Mouse (Mus musculus) lung, adult 2 months (tissue): ENCODE measurements around the gene Rpl24. TPM values are rescaled to one million over a fixed set of nuclear protein-coding genes. Genes with fewer than 3 reads are reported as not detected.
A peak's percentile ranks its signal among the peaks of the same experiment; 100 is the strongest.
"Not testable (repeated sequence)": the region's sequence is repeated elsewhere in the genome, so short reads cannot be mapped to it uniquely, and the experiment has no call there.

Source experiments
- DNase-seq: peaks from one replicate; pipeline ENCODE4 v3.0.0; 2022
- H3K4me1 ChIP-seq: fragments of 200-500 bp; 2 replicates; pipeline ENCODE4 v1.6.1; 2011; ENCODE audit warnings: low read length; ENCODE audit not compliant: control insufficient read depth, insufficient read depth
- H3K4me3 ChIP-seq: fragments of 200-500 bp; replicated peaks from 2 replicates; pipeline ENCODE3; 2011; ENCODE audit warnings: low read depth, mild to moderate bottlenecking, control low read depth, low read length; ENCODE audit errors: extremely low read depth
- CTCF ChIP-seq: fragments of 200-500 bp; IDR thresholded peaks from 2 replicates; pipeline ENCODE4 v1.5.1; 2011; ENCODE audit warnings: mild to moderate bottlenecking, low read length, control low read depth; ENCODE audit not compliant: insufficient read depth
- POLR2A ChIP-seq: fragments of 200-500 bp; IDR thresholded peaks from 2 replicates; pipeline ENCODE4 v1.6.1; 2011; ENCODE audit warnings: low read depth, mild to moderate bottlenecking, control low read depth, low read length, borderline replicate concordance; ENCODE audit errors: extremely low read depth
- WGBS: fragments of 180-500 bp; shearing (Covaris S2); methylation state at CpG from one replicate; pipeline ENCODE4 v1.1.7; 2018; 5-methylcytosine and 5-hydroxymethylcytosine counted together
- polyA plus RNA-seq: library from polyadenylated mRNA; depleted of rRNA; stranded (reverse); fragments of >200 nt; gene quantifications from 2 replicates; pipeline ENCODE4 v1.2.3, GENCODE M21; 2012; rRNA removed

Rpl24 gene
- polyA plus RNA-seq, result 61.7 and 86.4 TPM in 2 replicates

- Histone ChIP-seq H3K4me3 (peak within 1 kb of the TSS; percentile 92), H3K4me1 (peaks cover 6% of the 10 kb centered on the region)
- DNase-seq, result peak; percentile 95
- TF ChIP-seq CTCF (no peak), POLR2A (peak; percentile 42; the same call in 1 of the 2 replicates)
- under 1% methylated on average over 42 of the region's 42 CpGs for WGBS
Measured at GRCm38 (mm10) chr16:55966212-55966871, at the start of gene Rpl24. Gene Rpl24, plus strand, starts transcription at chr16:55966275.

- DNase-seq, result no peak
- no peaks in the 10 kb centered on the region for H3K4me1 ChIP-seq
- TF ChIP-seq CTCF (no peak), POLR2A (no peak)
- WGBS, result 90% methylated on average over 10 of the region's 10 CpGs
- no peak overlapping the region for H3K4me3 ChIP-seq
Measured at GRCm38 (mm10) chr16:55922079-55922478, 44.0 kb upstream of the Rpl24 start.

DNA sequence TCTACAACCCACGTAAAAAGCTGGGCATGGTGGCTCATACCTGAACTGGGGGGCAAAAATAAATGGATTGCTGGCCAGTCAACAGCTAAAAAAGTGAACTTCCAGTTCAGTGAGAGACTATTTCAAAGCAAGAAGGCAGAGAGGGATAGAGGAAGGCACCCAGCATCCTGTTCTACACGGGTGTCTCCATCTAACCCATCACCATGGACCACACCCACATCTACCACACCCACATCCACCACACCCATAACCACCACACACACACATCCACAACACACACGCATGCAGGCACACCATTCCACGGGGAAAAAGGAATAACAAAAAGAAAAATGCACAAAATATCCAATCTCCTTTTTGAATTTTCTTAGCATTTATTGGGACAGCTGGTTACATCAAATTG is 42.1 kb upstream of the Rpl24 start:
- TF ChIP-seq CTCF (no peak), POLR2A (no peak)
- Histone ChIP-seq H3K4me1 (no peaks in the 10 kb centered on the region), H3K4me3 (no peak overlapping the region)
- no peak for DNase-seq
- 73% methylated on average over 4 of the region's 4 CpGs for WGBS

GRCm38 (mm10) chr16:55933681-55934343 is 32.3 kb upstream of the Rpl24 start:
- TF ChIP-seq POLR2A, result no peak
- TF ChIP-seq CTCF, result no peak
- WGBS, result under 1% methylated on average over 32 of the region's 32 CpGs
- Histone ChIP-seq H3K4me1 (no peaks in the 10 kb centered on the region), H3K4me3 (peak overlapping the region; percentile 82)
- no peak for DNase-seq

DNA sequence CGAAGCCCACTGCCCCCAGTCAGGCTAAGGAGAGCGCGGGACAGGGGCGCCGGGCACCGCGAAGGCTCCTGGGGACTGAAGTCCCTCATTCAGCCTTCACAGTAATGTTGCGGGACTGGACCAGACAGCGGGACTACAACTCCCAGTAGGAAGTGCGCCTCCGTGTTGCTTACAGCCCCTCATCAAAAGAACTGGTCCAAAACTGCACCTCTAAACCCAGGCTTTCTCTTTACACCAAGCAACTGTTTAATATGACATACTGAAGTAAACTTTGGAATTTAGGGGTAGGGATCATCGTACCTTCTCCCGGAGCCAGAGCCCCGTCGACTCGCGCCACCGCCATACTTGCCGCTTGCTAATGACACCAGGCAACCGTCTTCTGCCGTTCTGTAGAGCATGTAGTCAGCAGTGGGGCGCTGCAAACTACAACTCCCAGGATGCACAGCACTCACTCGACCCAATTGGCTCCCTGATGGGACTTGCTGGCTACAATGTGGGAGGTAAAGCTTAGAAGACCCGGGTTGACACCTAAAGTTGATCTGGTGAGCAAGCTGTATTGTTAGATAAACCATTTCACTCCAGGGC is 31.5 kb upstream of the Rpl24 start, which contains the start of gene Cep97:
Gene Cep97, minus strand, starts transcription at position 403 of the 585 bp plus-strand sequence.
- TF ChIP-seq CTCF (no peak), POLR2A (peak; percentile 58; the same call in 1 of the 2 replicates)
- WGBS, result under 1% methylated on average over 24 of the region's 24 CpGs
- DNase-seq, result peak; percentile 89

DNA sequence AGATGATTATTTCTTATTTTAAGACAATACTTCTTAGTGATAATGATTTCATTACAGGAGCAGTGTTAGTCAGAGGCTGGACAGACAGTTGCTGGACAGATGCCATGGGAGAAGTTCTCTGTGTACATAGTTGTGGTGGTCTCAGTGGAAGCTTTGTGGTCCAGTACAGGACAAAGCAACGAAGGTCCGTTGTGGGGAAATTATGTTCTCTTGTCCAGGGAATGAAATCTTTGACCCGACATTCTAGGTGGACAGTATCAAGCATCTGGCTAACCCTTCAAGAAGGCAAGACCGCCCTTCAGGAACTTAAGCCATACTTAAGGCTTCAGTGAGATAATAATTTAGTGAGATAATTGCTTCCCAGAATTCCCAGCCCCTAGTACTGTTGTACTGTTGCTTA is 27.3 kb upstream of the Rpl24 start:
- no peak overlapping the region for H3K4me3 ChIP-seq
- no peak for DNase-seq
- TF ChIP-seq CTCF, result no peak
- TF ChIP-seq POLR2A, result no peak
- H3K4me1 ChIP-seq, result no peaks in the 10 kb centered on the region
- 76% methylated on average over 4 of the region's 4 CpGs for WGBS

More for the DNA sequence above, 31.5 kb upstream of the Rpl24 start, which contains the start of gene Cep97:
- Histone ChIP-seq H3K4me3 (peak within 1 kb of the TSS; percentile 82), H3K4me1 (no peaks in the 10 kb centered on the region)

GRCm38 (mm10) chr16:55939703-55940102 is 26.4 kb upstream of the Rpl24 start:
- Histone ChIP-seq H3K4me1 (no peaks in the 10 kb centered on the region), H3K4me3 (no peak overlapping the region)
- TF ChIP-seq POLR2A (no peak), CTCF (no peak)
- WGBS, result 83% methylated on average over 6 of the region's 6 CpGs
- DNase-seq, result no peak

DNA sequence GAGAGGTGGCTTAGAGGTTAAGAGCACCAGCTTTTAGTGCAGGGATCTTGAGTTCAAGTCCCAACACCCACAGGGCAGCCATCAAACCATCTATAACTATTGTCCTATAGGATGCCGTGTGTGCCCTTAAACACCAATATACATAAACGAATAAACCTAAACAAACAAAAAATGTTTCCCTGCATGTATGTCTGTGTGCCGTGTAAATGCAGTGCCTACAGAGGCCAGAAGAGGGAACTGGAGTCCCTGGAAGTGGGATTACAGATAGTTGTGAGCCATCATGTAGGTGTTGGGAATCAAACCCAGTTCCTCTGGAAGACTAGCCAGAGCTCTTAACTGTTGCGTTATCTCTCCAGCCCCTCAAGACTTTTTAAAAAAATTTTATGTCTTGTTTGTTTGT is 25.3 kb upstream of the Rpl24 start:
- no peaks in the 10 kb centered on the region for H3K4me1 ChIP-seq
- no peak for DNase-seq
- no peak overlapping the region for H3K4me3 ChIP-seq
- TF ChIP-seq CTCF (no peak), POLR2A (no peak)
- 95% methylated on average over 4 of the region's 4 CpGs for WGBS

DNA sequence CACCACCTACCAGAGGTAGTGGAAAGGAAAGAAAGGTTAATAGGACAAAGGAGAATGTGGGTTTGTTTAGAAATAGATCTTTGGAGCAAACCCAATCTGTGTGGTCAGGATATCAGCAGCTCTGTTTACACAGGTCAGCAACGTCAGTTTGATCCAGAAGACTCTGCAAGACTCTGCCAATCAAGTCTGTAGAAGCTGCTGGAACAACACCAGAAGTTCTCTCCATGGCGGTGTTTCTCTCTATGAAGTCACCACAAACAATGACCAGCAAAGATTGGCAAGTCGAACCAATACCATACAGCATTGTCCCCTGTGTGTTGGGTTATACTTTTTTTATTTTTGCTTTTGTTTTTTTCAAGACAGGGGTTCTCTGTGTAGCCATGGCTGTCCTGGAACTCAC is 18.8 kb upstream of the Rpl24 start:
- 48% methylated on average over 3 of the region's 3 CpGs for WGBS
- H3K4me1 ChIP-seq, result no peaks in the 10 kb centered on the region; the same call in 1 of the 2 replicates
- H3K4me3 ChIP-seq, result no peak overlapping the region
- no peak for DNase-seq
- no peak for TF ChIP-seq CTCF
- TF ChIP-seq POLR2A, result no peak

GRCm38 (mm10) chr16:55947876-55948410 is 18.1 kb upstream of the Rpl24 start:
- H3K4me1 ChIP-seq, H3K4me3 ChIP-seq, DNase-seq: not testable (repeated sequence)
- 80% methylated on average over 2 of the region's 2 CpGs for WGBS
